Mouse (Mus musculus): ENCODE measurements around the gene Ehmt2.
A peak's percentile ranks its signal among the peaks of the same experiment; 100 is the strongest.
"Not testable (repeated sequence)": the region's sequence is repeated elsewhere in the genome, so short reads cannot be mapped to it uniquely, and the experiment has no call there.

The Ehmt2 gene

GRCm38 (mm10) chr17:34953258-34953657 is 55.0 kb downstream of the Ehmt2 start:
- DNase-seq (ENCODE audit: low spot score): no peak

GRCm38 (mm10) chr17:34953904-34954303 is 55.6 kb downstream of the Ehmt2 start:
- DNase-seq (ENCODE audit: low spot score): no peak

- DNase-seq (ENCODE audit: low spot score): no peak
Measured at GRCm38 (mm10) chr17:34954831-34955230, 56.6 kb downstream of the Ehmt2 start.

GRCm38 (mm10) chr17:34955884-34956283 is 57.6 kb downstream of the Ehmt2 start:
- DNase-seq (ENCODE audit: low spot score): no peak

GRCm38 (mm10) chr17:34956340-34956739 is 58.1 kb downstream of the Ehmt2 start:
- DNase-seq (ENCODE audit: low spot score): peak; percentile 34

- DNase-seq (ENCODE audit: low spot score): not testable (repeated sequence)
Measured at GRCm38 (mm10) chr17:34957291-34957690, 59.0 kb downstream of the Ehmt2 start.

- DNase-seq (ENCODE audit: low spot score): not testable (repeated sequence)
Measured at GRCm38 (mm10) chr17:34957966-34958365, 59.7 kb downstream of the Ehmt2 start.

GRCm38 (mm10) chr17:34958734-34959129 is 60.5 kb downstream of the Ehmt2 start:
- not testable (repeated sequence) for DNase-seq (ENCODE audit: low spot score)

- DNase-seq (ENCODE audit: low spot score): not testable (repeated sequence)
Measured at GRCm38 (mm10) chr17:34959130-34959778, 61.0 kb downstream of the Ehmt2 start, which contains the start of gene Hspa1b. Hspa1b (minus strand) TSS chr17:34959238.

- no peak for DNase-seq (ENCODE audit: low spot score)
Measured at GRCm38 (mm10) chr17:34959881-34960515, 61.7 kb downstream of the Ehmt2 start.

GRCm38 (mm10) chr17:34960702-34961493 is 62.6 kb downstream of the Ehmt2 start:
- no peak for DNase-seq (ENCODE audit: low spot score)

- no peak for DNase-seq (ENCODE audit: low spot score)
Measured at GRCm38 (mm10) chr17:34962125-34962524, 63.9 kb downstream of the Ehmt2 start.

GRCm38 (mm10) chr17:34962841-34963240 is 64.6 kb downstream of the Ehmt2 start:
- DNase-seq (ENCODE audit: low spot score): no peak

All from MN1 (cell line).